Mouse (Mus musculus) layer of hippocampus, adult 2 months (tissue): Measurements from ENCODE around the gene Psg23. TPM values are rescaled to one million over a fixed set of nuclear protein-coding genes. Genes with fewer than 3 reads are reported as not detected.
"Not testable (repeated sequence)": the region's sequence is repeated elsewhere in the genome, so short reads cannot be mapped to it uniquely, and the experiment has no call there.

Source experiments
- DNase-seq, 2 experiments: peaks; one replicate each; pipeline ENCODE4 v3.0.0; 2022; ENCODE audit warnings: low spot score in 2 of 2
- H3K27ac ChIP-seq: fragments of 200-600 bp; 2 replicates; pipeline ENCODE4 v1.8.1; 2022
- H3K4me3 ChIP-seq: fragments of 200-600 bp; 2 replicates; pipeline ENCODE4 v1.8.1; 2022; ENCODE audit warnings: mild to moderate bottlenecking
- CTCF ChIP-seq: fragments of 200-600 bp; conservative IDR thresholded peaks from 2 replicates; pipeline ENCODE4 v1.8.1; 2022; ENCODE audit warnings: antibody characterized with exemption, mild to moderate bottlenecking, moderate library complexity
- long read RNA-seq, 2 experiments: library from polyadenylated mRNA; stranded (forward); transcript quantifications; one replicate each; pipeline ENCODE4 v2.0.0; 2021; ENCODE audit warnings: borderline mapping rate in 2 of 2
- total RNA-seq, 2 experiments: library from RNA; stranded (reverse); gene quantifications; 2 replicates each; pipeline ENCODE4 v1.2.3; 2021

Psg23 gene
- total RNA-seq, result not detected
- long read RNA-seq, experiment 1, result 0 reads
- long read RNA-seq, experiment 2, result 0 reads

GRCm38 (mm10) chr7:18616401-18616800, at the start of gene Psg23:
TSS of gene Psg23 (minus strand) at chr7:18616501.
- not testable (repeated sequence) for DNase-seq, H3K27ac ChIP-seq, H3K4me3 ChIP-seq

DNA sequence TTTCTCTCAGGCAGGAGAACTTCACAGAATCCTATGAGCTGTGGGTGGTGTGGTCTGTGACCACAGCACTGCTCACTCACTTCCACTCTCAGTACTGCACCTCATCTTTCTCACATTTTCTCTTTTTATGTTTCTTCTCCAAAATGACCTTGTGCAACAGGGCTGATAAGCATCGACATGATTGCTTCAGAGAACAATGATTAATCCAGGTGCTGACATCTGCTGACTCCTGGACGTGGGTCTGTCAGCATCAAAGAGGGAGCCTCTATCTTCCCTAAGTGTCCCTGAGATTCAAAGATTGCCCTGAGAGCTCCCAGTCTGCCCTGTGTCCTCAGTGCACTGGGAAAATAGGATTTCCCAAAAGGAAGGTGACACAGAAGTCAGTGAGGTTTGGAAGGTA, 40.3 kb upstream of the Psg23 start, which contains the start of gene Psg21:
Gene Psg21, minus strand, starts transcription at position 101 of the 400 bp plus-strand sequence.
- DNase-seq, H3K27ac ChIP-seq, H3K4me3 ChIP-seq: not testable (repeated sequence)

- H3K27ac ChIP-seq, H3K4me3 ChIP-seq, DNase-seq: not testable (repeated sequence)
Measured at GRCm38 (mm10) chr7:18626921-18627320, 10.6 kb upstream of the Psg23 start.

GRCm38 (mm10) chr7:18567205-18567604, 49.1 kb downstream of the Psg23 start, which contains the start of gene Psg27:
TSS of gene Psg27 (minus strand) at chr7:18567305.
- no peak within 1 kb of the TSS for H3K4me3 ChIP-seq
- no peak for DNase-seq
- no peak within 1 kb of the TSS for H3K27ac ChIP-seq
- TF ChIP-seq CTCF, result no peak

DNA sequence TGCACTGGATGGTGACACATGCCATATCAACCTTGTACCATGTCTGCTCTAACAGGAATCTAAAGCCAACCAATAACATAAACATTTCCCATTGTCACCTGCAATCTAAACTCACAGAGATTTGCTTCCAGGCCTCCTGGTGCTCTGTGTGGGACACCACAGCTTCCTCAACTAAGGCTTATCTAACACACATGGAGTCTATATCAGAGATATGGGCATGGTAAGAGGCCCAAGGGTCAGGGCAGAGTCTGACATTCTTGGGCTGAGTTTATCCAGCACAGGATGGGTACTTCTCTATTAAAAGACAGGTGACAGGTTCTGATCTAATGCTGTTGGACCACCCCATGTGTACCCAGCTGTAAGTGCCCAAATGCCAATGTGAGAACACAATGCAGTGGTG, 56.5 kb downstream of the Psg23 start:
- H3K4me3 ChIP-seq, result no peak overlapping the region
- TF ChIP-seq CTCF, result no peak
- no peak overlapping the region for H3K27ac ChIP-seq
- DNase-seq, result no peak

Other genes starting within 250 kb of the Psg23 start
- not detected for gene Psg28, start 184.5 kb downstream of the Psg23 start, total RNA-seq
- not detected for gene Psg26, start 132.3 kb downstream of the Psg23 start, total RNA-seq
- not detected for gene Psg25, start 84.2 kb downstream of the Psg23 start, total RNA-seq
- not detected for gene Psg27, start 49.2 kb downstream of the Psg23 start, total RNA-seq
- gene Psg21, start 40.2 kb upstream of the Psg23 start, total RNA-seq, result not detected
- gene Psg20, start 69.7 kb upstream of the Psg23 start, total RNA-seq, result not detected
- gene Psg22, start 101.6 kb upstream of the Psg23 start, total RNA-seq, result not detected
- not detected for gene Psg19, start 182.0 kb upstream of the Psg23 start, total RNA-seq
- not detected for gene Psg17, start 205.1 kb upstream of the Psg23 start, total RNA-seq
- gene Mill2, start 223.5 kb upstream of the Psg23 start, total RNA-seq, result 1 to 10 TPM; 2.3 to 2.6 TPM